ENCODE assay signal across 18 mouse cellular contexts in the genomic region with DNA sequence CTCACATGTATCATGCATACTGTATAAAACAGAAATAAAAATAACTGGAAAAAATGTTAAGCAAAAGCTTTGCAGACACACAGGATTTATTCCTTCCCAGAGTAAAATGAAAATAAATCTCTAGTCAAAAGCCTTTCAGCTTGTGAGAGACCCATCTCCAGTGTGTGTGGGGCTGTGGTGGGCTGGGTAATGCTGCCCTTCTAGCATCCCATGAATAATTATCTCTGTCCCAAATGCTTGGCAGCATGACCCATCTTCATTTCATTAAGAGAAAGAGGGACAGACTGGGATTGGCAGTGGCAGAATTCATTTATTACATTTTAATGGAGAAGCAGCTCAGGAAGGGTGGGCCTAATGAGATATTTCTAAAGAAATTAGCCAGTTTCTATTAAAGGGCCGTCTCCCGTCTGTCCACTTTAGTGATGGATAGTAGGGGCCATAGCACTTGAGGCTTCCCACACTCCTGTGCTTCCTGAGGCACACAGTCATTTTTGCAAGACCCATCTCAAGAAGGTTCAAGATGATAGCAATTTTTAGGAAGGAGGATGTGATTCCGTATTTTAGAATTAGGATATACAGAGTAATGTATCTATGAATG.
"Had no signal": no experiment of that assay in that cellular context is flagged by ENCODE, and none has a peak within 500 bp of the region (broad histone marks: within the 10 kb centered on the region; RNA-seq: fewer than 3 reads in every experiment).

No protein-coding gene starts in this region.

- H3K27ac ChIP-seq: lung, embryonic 15.5 days; macrophage; midbrain, embryonic 13.5 days; neural tube, embryonic 12.5 days; stomach, embryonic 15.5 days; stomach, postnatal 0 days had no signal

- H3K9ac ChIP-seq: liver, postnatal 0 days; lung, embryonic 15.5 days; midbrain, embryonic 13.5 days; neural tube, embryonic 12.5 days; stomach, embryonic 15.5 days had no signal

- ATAC-seq: liver, postnatal 0 days; lung, postnatal 0 days; midbrain, embryonic 13.5 days; midbrain, embryonic 16.5 days had no signal

- H3K9me3 ChIP-seq: lung, embryonic 15.5 days; megakaryocyte, embryonic 14.5 days; midbrain, embryonic 13.5 days; neural tube, embryonic 12.5 days; stomach, embryonic 15.5 days had no signal

- H3K36me3 ChIP-seq: lung, embryonic 15.5 days; midbrain, embryonic 13.5 days; neural tube, embryonic 12.5 days; stomach, embryonic 15.5 days had no signal

- DNase-seq: liver, postnatal 0 days; lung, adult 2 months; lung, postnatal 14 days; lung, postnatal 36 days; right cerebral cortex, postnatal 14 days; thymus, adult 2 months; thymus, postnatal 25 days; thymus, postnatal 4 days had no signal

- H3K4me2 ChIP-seq: lung, embryonic 15.5 days; midbrain, embryonic 11.5 days; midbrain, embryonic 13.5 days; neural tube, embryonic 12.5 days; stomach, embryonic 15.5 days had no signal

- H3K4me3 ChIP-seq: lung, embryonic 15.5 days; megakaryocyte, embryonic 14.5 days; midbrain, embryonic 13.5 days; neural tube, embryonic 12.5 days; stomach, embryonic 15.5 days had no signal

- H3K4me1 ChIP-seq: lung, embryonic 15.5 days; megakaryocyte, embryonic 14.5 days; midbrain, embryonic 13.5 days; neural tube, embryonic 12.5 days; stomach, embryonic 15.5 days had no signal

- H3K27me3 ChIP-seq: lung, embryonic 15.5 days; megakaryocyte, embryonic 14.5 days; midbrain, embryonic 13.5 days; neural tube, embryonic 12.5 days; stomach, embryonic 15.5 days had no signal
